Mouse (Mus musculus): ENCODE results near the gene Ostn. TPM values are rescaled to one million over a fixed set of nuclear protein-coding genes. Genes with fewer than 3 reads are reported as not detected.

Ostn gene
- polyA plus RNA-seq (2014; fragmentation: Illumina TruSeq; extraction: RNeasy Lipid Tissue Mini Kit (QIAGEN cat#74804); ENCODE audit: low read depth, low replicate concordance) = 0.14 TPM

GRCm38 (mm10) chr16:27307189-27307588 is at the start of gene Ostn:
Gene Ostn (plus strand): TSS chr16:27307489.

GRCm38 (mm10) chr16:27370191-27370590 is 62.9 kb downstream of the Ostn start, which contains the start of gene Uts2b:
Gene Uts2b (minus strand): TSS chr16:27370239.

GRCm38 (mm10) chr16:27388761-27389451 is 81.6 kb downstream of the Ostn start, which contains the start of gene Ccdc50:
Gene Ccdc50 (plus strand): TSS chr16:27388869.

Other genes with a start within 250 kb of the Ostn start
- not detected for gene Uts2b, start 62.8 kb downstream of the Ostn start, polyA plus RNA-seq (2014; fragmentation: Illumina TruSeq; extraction: RNeasy Lipid Tissue Mini Kit (QIAGEN cat#74804); ENCODE audit: low read depth, low replicate concordance)
- 293 TPM for gene Ccdc50, start 81.4 kb downstream of the Ostn start, polyA plus RNA-seq (2014; fragmentation: Illumina TruSeq; extraction: RNeasy Lipid Tissue Mini Kit (QIAGEN cat#74804); ENCODE audit: low read depth, low replicate concordance)

All from testis, adult 10 weeks (tissue).